Mouse (Mus musculus) Muller cell, postnatal 12 days (primary cell): ENCODE measurements around the gene Bag6.

Experiments
- DNase-seq: peaks from one replicate; pipeline ENCODE4 v3.0.0-alpha.2; 2015; ENCODE audit errors: inconsistent ontology term

Gene Bag6

GRCm38 (mm10) chr17:35194844-35195630 is 60.1 kb downstream of the Bag6 start:
- no peak for DNase-seq

- peak; percentile 82 for DNase-seq
Measured at GRCm38 (mm10) chr17:35195631-35196320, 60.8 kb downstream of the Bag6 start.

- no peak for DNase-seq
Measured at GRCm38 (mm10) chr17:35196321-35196641, 61.3 kb downstream of the Bag6 start.
